Mouse (Mus musculus) liver, adult 10 weeks (tissue): ENCODE measurements around the gene Abca8b. TPM values are rescaled to one million over a fixed set of nuclear protein-coding genes. Genes with fewer than 3 reads are reported as not detected.

Experiments
- polyA plus RNA-seq: library from polyadenylated mRNA; stranded (reverse); fragments of 350-450 nt; fragmentation: Illumina TruSeq; extraction: RNeasy Lipid Tissue Mini Kit (QIAGEN cat#74804); gene quantifications from one replicate; pipeline ENCODE4 v1.2.3, GENCODE M21; 2014; ENCODE audit warnings: low read depth, low replicate concordance

Abca8b gene
- 42.9 TPM for polyA plus RNA-seq

DNA sequence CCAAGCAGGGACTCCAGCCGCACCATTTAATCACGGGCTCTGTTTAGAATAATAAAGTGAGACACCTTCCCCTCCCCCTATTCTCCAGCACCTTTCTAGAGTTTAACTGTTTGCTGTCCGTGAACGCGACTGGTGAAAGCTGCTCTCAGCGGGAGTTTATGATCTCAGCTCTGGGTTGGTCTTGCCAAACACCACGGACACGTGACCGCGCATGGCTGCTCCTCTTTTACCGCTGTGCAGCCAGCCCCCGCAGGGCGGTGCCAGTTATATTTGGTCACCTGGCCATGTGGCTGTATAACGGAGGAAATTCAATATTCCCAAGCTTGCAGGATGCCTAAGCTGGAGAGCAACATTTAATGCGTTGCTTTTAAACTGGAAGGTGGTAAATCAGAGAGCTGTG is at the start of gene Abca8b:
Gene Abca8b (minus strand): TSS at position 222 of the 400 bp plus-strand sequence.

Other genes starting within 250 kb of the Abca8b start
- gene 1700012B07Rik, start 167.8 kb downstream of the Abca8b start, polyA plus RNA-seq = not detected
- 85.3 TPM for gene Abca8a, start 100.1 kb upstream of the Abca8b start, polyA plus RNA-seq
- 2.1 TPM for gene Abca9, start 172.4 kb upstream of the Abca8b start, polyA plus RNA-seq